Comparison of ENCODE assay signal across 9 mouse cellular contexts in genomic region chr2:35508597-35509342, GRCm38 (mm10). TPM values are rescaled to one million over a fixed set of nuclear protein-coding genes. Genes with fewer than 3 reads are reported as not detected.
A peak's percentile ranks its signal among the peaks of the same experiment; 100 is the strongest.
DNase-seq lines count a peak whose midpoint lies in the region; ATAC-seq and TF ChIP-seq lines count a peak whose summit lies in the region.
"Had no signal": no experiment of that assay in that cellular context is flagged by ENCODE, and none has a peak within 500 bp of the region (broad histone marks: within the 10 kb centered on the region; RNA-seq: fewer than 3 reads in every experiment).

No protein-coding gene starts in this region.

- H3K27me3 ChIP-seq in forebrain, embryonic 14.5 days (replicated peaks; ENCODE audit: control insufficient read depth, insufficient read depth, low read length): no peaks in the 10 kb centered on the region
- no peaks in the 10 kb centered on the region for H3K27me3 ChIP-seq in forebrain, embryonic 13.5 days
- H3K27me3 ChIP-seq in heart, embryonic 10.5 days (ENCODE audit: insufficient read depth, poor library complexity, severe bottlenecking): no peaks in the 10 kb centered on the region
- H3K27me3 ChIP-seq in liver, embryonic 12.5 days (replicated peaks): no peaks in the 10 kb centered on the region
- no peaks in the 10 kb centered on the region for H3K27me3 ChIP-seq in forebrain, embryonic 10.5 days (ENCODE audit: poor library complexity, severe bottlenecking)
- H3K27me3 ChIP-seq: CH12.LX had no signal

- H3K4me2 ChIP-seq in forebrain, embryonic 14.5 days (ENCODE audit: low read length): no peak overlapping the region
- no peak overlapping the region for H3K4me2 ChIP-seq in forebrain, embryonic 13.5 days
- H3K4me2 ChIP-seq in liver, embryonic 12.5 days: no peak overlapping the region

- no peak overlapping the region for H3K27ac ChIP-seq in forebrain, embryonic 14.5 days (ENCODE audit: low read depth, low read length)
- H3K27ac ChIP-seq in forebrain, embryonic 13.5 days: no peak overlapping the region
- H3K27ac ChIP-seq in cortical plate, adult 2 months (ENCODE audit: insufficient read depth, low read length): peak overlapping the region; percentile 7; the same call in 1 of the 2 replicates
- H3K27ac ChIP-seq in heart, embryonic 10.5 days: peak overlapping the region; percentile 83
- peak overlapping the region; percentile 49; the same call in 1 of the 2 replicates for H3K27ac ChIP-seq in liver, embryonic 12.5 days
- no peak overlapping the region for H3K27ac ChIP-seq in forebrain, embryonic 10.5 days

- no peak for TF ChIP-seq CTCF in cortical plate, adult 2 months (IDR thresholded peaks at IDR 0.05; ENCODE audit: extremely low read depth, insufficient read depth, low read length)

- no peaks in the 10 kb centered on the region for H3K9me3 ChIP-seq in forebrain, embryonic 14.5 days (replicated peaks; ENCODE audit: control insufficient read depth, low read length)
- no peaks in the 10 kb centered on the region; the same call in 1 of the 2 replicates for H3K9me3 ChIP-seq in forebrain, embryonic 13.5 days (replicated peaks)
- no peaks in the 10 kb centered on the region for H3K9me3 ChIP-seq in heart, embryonic 10.5 days
- no peaks in the 10 kb centered on the region for H3K9me3 ChIP-seq in liver, embryonic 12.5 days (replicated peaks)
- H3K9me3 ChIP-seq in forebrain, embryonic 10.5 days: no peaks in the 10 kb centered on the region

- H3K36me3 ChIP-seq in forebrain, embryonic 14.5 days (ENCODE audit: control insufficient read depth, insufficient read depth, low read length): no peaks in the 10 kb centered on the region
- no peaks in the 10 kb centered on the region for H3K36me3 ChIP-seq in forebrain, embryonic 13.5 days (ENCODE audit: poor library complexity, severe bottlenecking)
- H3K36me3 ChIP-seq in heart, embryonic 10.5 days: no peaks in the 10 kb centered on the region
- no peaks in the 10 kb centered on the region for H3K36me3 ChIP-seq in liver, embryonic 12.5 days
- no peaks in the 10 kb centered on the region for H3K36me3 ChIP-seq in forebrain, embryonic 10.5 days (replicated peaks)

- no peak for TF ChIP-seq POLR2A in cortical plate, adult 2 months (IDR thresholded peaks at IDR 0.05; ENCODE audit: extremely low read depth, insufficient read depth, low read length)

- peak; percentile 14 for DNase-seq in forebrain, embryonic 14.5 days (ENCODE audit: low spot score)
- no peak for DNase-seq in heart, embryonic 10.5 days (ENCODE audit: low spot score)
- peak; percentile 62 for DNase-seq in kidney, postnatal 10 days
- peak; percentile 66 for DNase-seq in testis, postnatal 10 days (ENCODE audit: low spot score)
- no peak for DNase-seq in forebrain, embryonic 10.5 days (ENCODE audit: extremely low spot score, low spot score)

- no peak for ATAC-seq in forebrain, embryonic 14.5 days
- ATAC-seq in forebrain, embryonic 13.5 days: no peak
- no peak for ATAC-seq in liver, embryonic 12.5 days

- no peak overlapping the region for H3K4me3 ChIP-seq in forebrain, embryonic 14.5 days (ENCODE audit: low read depth, low read length)
- H3K4me3 ChIP-seq in forebrain, embryonic 13.5 days: no peak overlapping the region
- no peak overlapping the region for H3K4me3 ChIP-seq in cortical plate, adult 2 months (ENCODE audit: insufficient read depth, low read length)
- H3K4me3 ChIP-seq in heart, embryonic 10.5 days: 0 out of 2 replicates have a peak overlapping the region, but pooled peaks have one; percentile 3
- no peak overlapping the region for H3K4me3 ChIP-seq in liver, embryonic 12.5 days
- no peak overlapping the region for H3K4me3 ChIP-seq in forebrain, embryonic 10.5 days

- H3K4me1 ChIP-seq in forebrain, embryonic 14.5 days (ENCODE audit: control insufficient read depth, insufficient read depth, low read length): peaks cover 4% of the 10 kb centered on the region; the same call in 1 of the 2 replicates
- H3K4me1 ChIP-seq in forebrain, embryonic 13.5 days: peaks cover 17% of the 10 kb centered on the region
- peaks cover 5% of the 10 kb centered on the region for H3K4me1 ChIP-seq in cortical plate, adult 2 months (ENCODE audit: control insufficient read depth, insufficient read depth, low read length)
- peaks cover 73% of the 10 kb centered on the region for H3K4me1 ChIP-seq in heart, embryonic 10.5 days
- peaks cover 73% of the 10 kb centered on the region for H3K4me1 ChIP-seq in liver, embryonic 12.5 days
- H3K4me1 ChIP-seq in forebrain, embryonic 10.5 days: peaks cover 45% of the 10 kb centered on the region

- 53% methylated on average over 10 of the region's 10 CpGs for WGBS in forebrain, embryonic 14.5 days
- 57% methylated on average over 10 of the region's 10 CpGs for WGBS in forebrain, embryonic 13.5 days
- 34% methylated on average over 10 of the region's 10 CpGs for WGBS in heart, embryonic 10.5 days
- WGBS in liver, embryonic 12.5 days (ENCODE audit: insufficient replicate concordance): 47% methylated on average over 10 of the region's 10 CpGs
- whole genome bisulfite sequencing in forebrain, embryonic 10.5 days: 66% methylated on average over 10 of the region's 10 CpGs

- no peak overlapping the region for H3K9ac ChIP-seq in forebrain, embryonic 14.5 days (ENCODE audit: low read length)
- H3K9ac ChIP-seq in forebrain, embryonic 13.5 days: no peak overlapping the region
- no peak overlapping the region for H3K9ac ChIP-seq in liver, embryonic 12.5 days

RNA-seq across cellular contexts. Expression of gene Ggta1, which starts 45.7 kb away (rescaled TPM):
- 5.0 and 6.1 TPM in 2 replicates for polyA plus RNA-seq in forebrain, embryonic 14.5 days (2014; fragmentation: Nextera tagmentation; extraction: Ambion mirVana)
- polyA plus RNA-seq in forebrain, embryonic 13.5 days (2015; fragmentation: Nextera tagmentation; extraction: Ambion mirVana): 4.1 and 4.7 TPM in 2 replicates
- 3.4 and 3.7 TPM in 2 replicates for polyA plus RNA-seq in cortical plate, adult 2 months (2012; rRNA removed)
- polyA plus RNA-seq in heart, embryonic 10.5 days (2016; fragmentation: Nextera tagmentation; extraction: Ambion mirVana): 30.4 and 51.3 TPM in 2 replicates
- 12.7 and 13.0 TPM in 2 replicates for polyA plus RNA-seq in liver, embryonic 12.5 days (2016; fragmentation: Nextera tagmentation; extraction: Ambion mirVana)
- 6.4 TPM in 2 replicates for polyA plus RNA-seq in forebrain, embryonic 10.5 days (2016; fragmentation: Nextera tagmentation; extraction: Ambion mirVana)

RNA-seq across cellular contexts. Expression of gene Dab2ip, which starts 49.3 kb away (rescaled TPM):
- 29.7 and 37.9 TPM in 2 replicates for polyA plus RNA-seq in forebrain, embryonic 14.5 days (2014; fragmentation: Nextera tagmentation; extraction: Ambion mirVana)
- polyA plus RNA-seq in forebrain, embryonic 13.5 days (2015; fragmentation: Nextera tagmentation; extraction: Ambion mirVana): 27.4 and 27.6 TPM in 2 replicates
- polyA plus RNA-seq in cortical plate, adult 2 months (2012; rRNA removed): 114 and 120 TPM in 2 replicates
- polyA plus RNA-seq in heart, embryonic 10.5 days (2016; fragmentation: Nextera tagmentation; extraction: Ambion mirVana): 47.6 and 49.0 TPM in 2 replicates
- polyA plus RNA-seq in liver, embryonic 12.5 days (2016; fragmentation: Nextera tagmentation; extraction: Ambion mirVana): 8.6 and 13.1 TPM in 2 replicates
- polyA plus RNA-seq in forebrain, embryonic 10.5 days (2016; fragmentation: Nextera tagmentation; extraction: Ambion mirVana): 22.0 and 23.3 TPM in 2 replicates

Comparison
In these comparisons a context has a peak if more than half of its experiments do, and no peak if none do; other contexts are left out.
1. DNase-seq: peak in forebrain, embryonic 14.5 days (single experiment), kidney, postnatal 10 days (single experiment) and testis, postnatal 10 days (single experiment); none in heart, embryonic 10.5 days (single experiment) and forebrain, embryonic 10.5 days (single experiment).
2. H3K27ac ChIP-seq: peak in cortical plate, adult 2 months (single experiment), heart, embryonic 10.5 days (single experiment) and liver, embryonic 12.5 days (single experiment); none in forebrain, embryonic 14.5 days (single experiment), forebrain, embryonic 13.5 days (single experiment) and forebrain, embryonic 10.5 days (single experiment).